Mouse (Mus musculus) neutrophil, adult 5-6 weeks (primary cell): ENCODE data around the gene Sumf1. TPM values are rescaled to one million over a fixed set of nuclear protein-coding genes. Genes with fewer than 3 reads are reported as not detected.

Source experiments
- total RNA-seq: library from RNA; stranded (forward); fragments of 200-1000 nt; gene quantifications from 2 replicates; pipeline ENCODE4 v1.2.3, GENCODE M21; 2017

The Sumf1 gene
- total RNA-seq, 1 experiment from 2014 or later: 14.0 TPM

Other genes with a start within 250 kb of the Sumf1 start
- gene Setmar, start 120.5 kb downstream of the Sumf1 start, total RNA-seq: 1.7 and 2.1 TPM in 2 replicates
- 215 and 223 TPM in 2 replicates for gene Itpr1, start 27.5 kb upstream of the Sumf1 start, total RNA-seq